Mouse (Mus musculus): ENCODE data around the gene Mrap.

Gene Mrap

GRCm38 (mm10) chr16:90753386-90753941 is 15.5 kb downstream of the Mrap start:
- no peak for DNase-seq (ENCODE audit: low read depth, low spot score)

GRCm38 (mm10) chr16:90759335-90759734 is 21.3 kb downstream of the Mrap start:
- DNase-seq (ENCODE audit: low read depth, low spot score), result no peak

- peak; percentile 77 for DNase-seq (ENCODE audit: low read depth, low spot score)
Observed at GRCm38 (mm10) chr16:90760515-90760914, 22.5 kb downstream of the Mrap start.

GRCm38 (mm10) chr16:90765195-90765877 is 27.3 kb downstream of the Mrap start:
- DNase-seq (ENCODE audit: low read depth, low spot score), result no peak

DNA sequence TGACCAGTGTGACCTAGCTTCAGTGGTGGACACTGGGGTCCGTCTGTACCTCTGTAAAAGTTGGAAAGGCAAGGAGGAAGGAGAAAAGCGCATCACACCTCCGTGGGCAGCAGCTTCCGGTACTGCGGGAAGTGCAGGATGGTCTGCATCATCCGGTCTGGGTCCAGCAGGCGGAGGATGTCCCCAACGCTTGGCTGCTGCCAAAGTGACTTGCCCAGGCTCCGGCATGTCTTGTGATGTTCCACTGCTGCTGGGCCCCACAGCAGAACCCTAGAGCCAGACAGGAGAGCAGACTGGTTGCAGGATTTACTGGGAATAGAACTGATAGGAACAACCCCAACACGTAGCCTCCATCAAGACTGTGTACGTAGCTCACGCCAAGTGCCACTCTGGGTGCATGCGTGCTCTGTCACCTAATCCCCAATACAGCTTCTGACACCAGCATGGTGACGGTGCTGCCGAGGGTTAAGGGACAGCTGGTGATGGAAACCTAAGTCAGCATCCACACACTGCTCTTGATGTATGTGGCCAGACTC is 29.0 kb downstream of the Mrap start:
- DNase-seq (ENCODE audit: low read depth, low spot score), result no peak

DNA sequence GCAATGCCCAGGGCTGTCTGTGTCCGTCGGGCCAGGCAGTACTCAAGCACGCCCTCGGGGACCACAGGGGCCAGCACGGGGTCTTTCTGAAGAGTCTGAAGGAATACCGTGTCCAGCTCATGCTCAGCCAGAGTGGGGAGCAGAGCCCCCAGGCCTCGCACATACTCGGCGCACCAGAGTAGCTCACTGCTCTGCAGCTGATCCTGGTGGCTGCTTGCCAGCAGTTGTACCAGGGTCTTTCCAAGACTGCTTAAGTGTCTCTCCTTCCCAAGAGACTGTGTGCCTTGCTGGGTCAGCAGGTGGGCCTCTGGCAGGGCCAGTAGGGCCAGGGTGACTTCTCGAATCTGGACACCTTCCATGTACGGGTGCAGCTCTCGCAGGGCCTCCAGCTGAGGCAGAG is 36.2 kb downstream of the Mrap start:
- no peak for DNase-seq (ENCODE audit: low read depth, low spot score)

DNA sequence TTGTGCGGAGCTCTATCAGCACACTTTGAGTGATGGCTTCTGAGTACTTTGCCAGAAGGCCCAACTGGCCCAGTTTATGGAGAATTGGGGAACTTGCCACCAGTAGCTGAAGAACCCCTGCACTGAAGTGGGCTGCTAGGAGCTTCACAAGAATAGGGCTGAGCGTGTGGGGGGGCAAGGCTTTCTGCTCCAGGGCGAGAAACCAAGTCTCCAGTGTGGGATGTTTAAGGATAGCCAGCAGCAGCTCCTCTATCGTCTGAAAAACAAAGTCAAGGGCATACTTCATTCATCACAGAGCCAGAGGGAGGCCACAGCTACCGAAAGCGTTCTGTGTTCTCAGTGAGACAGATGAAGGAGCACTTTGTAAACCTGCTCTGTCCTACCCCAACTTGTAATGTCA is 36.6 kb downstream of the Mrap start:
- DNase-seq (ENCODE audit: low read depth, low spot score), result no peak

GRCm38 (mm10) chr16:90775946-90776520 is 38.0 kb downstream of the Mrap start:
- DNase-seq (ENCODE audit: low read depth, low spot score), result no peak

DNA sequence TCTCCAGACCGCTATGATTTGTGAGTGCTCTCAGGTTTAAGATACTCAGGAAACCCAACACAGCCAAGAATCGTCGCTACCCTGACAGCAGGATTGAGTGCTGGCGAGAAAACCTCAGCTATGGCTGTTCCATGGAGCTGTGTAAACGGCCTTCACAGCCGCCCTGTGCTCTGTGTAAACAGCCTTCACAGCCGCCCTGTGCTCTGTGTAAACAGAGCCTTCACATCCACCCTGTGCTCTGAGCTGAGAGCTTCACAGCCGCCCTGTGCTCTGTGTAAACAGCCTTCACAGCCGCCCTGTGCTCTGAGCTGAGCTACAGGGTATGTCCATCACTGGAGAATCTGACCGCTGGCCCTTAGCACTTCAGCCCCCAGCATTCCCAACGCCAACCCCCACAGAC is 41.8 kb downstream of the Mrap start:
- no peak for DNase-seq (ENCODE audit: low read depth, low spot score)

DNA sequence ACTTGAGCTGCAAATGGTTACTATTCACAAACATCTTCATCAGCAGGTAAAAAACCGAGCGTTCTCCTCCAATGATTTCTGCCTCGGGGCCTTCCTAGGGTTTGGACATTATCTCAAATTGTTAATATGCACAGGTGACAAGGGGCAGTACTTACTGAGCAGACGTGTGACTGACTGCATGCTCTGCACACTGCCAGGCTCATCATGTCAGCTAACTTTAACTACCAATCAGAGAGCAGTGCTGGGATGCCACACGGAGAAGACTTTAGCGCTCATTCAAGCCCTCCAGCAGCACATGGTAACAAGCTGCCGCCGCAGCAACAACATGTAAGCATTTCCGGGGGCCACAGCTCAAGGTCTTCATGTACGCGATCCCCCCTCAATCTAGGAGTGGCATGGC is 45.3 kb downstream of the Mrap start:
- no peak for DNase-seq (ENCODE audit: low read depth, low spot score)

DNA sequence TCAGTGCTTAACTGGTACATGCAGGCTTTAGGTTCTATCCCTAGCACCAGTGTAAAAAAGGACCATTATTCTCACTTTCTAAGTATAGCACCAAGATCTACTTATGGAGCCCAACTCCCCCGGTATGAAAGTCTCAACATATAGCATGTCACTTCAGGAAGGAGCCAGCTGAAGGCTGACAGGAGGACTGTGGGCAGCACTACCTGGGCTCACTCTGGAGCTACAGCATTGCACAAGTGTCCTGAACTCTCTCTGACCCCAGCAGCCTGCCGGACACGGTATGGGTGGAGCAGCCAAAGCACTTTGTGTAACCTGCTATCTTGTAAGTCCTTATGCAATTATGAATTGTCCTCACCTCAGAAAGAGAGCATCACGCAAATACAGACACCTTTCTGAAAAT is 47.2 kb downstream of the Mrap start:
- DNase-seq (ENCODE audit: low read depth, low spot score), result no peak

DNA sequence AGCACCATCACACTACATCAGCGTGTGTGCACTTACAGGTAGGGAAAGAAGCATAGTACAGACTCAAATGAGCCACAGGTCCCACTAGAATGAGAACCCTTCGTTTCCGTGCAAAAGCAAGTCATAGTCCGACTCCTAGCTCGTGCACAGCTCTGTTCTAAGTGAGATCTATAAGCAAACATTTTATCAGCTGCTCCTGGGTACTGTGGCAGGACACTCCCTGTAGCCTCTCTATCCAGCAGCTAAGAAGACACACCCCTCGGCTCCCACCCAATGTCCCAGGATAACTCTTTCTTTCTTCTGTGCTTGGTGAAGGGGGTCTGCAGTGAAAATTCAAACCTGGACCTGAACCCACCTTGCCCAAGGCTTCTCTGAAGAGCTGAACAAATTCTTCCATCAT is 50.6 kb downstream of the Mrap start:
- DNase-seq (ENCODE audit: low read depth, low spot score), result no peak

GRCm38 (mm10) chr16:90790946-90791345 is 52.9 kb downstream of the Mrap start:
- DNase-seq (ENCODE audit: low read depth, low spot score), result no peak

- DNase-seq (ENCODE audit: low read depth, low spot score), result no peak
Observed at GRCm38 (mm10) chr16:90792066-90792465, 54.1 kb downstream of the Mrap start.

DNA sequence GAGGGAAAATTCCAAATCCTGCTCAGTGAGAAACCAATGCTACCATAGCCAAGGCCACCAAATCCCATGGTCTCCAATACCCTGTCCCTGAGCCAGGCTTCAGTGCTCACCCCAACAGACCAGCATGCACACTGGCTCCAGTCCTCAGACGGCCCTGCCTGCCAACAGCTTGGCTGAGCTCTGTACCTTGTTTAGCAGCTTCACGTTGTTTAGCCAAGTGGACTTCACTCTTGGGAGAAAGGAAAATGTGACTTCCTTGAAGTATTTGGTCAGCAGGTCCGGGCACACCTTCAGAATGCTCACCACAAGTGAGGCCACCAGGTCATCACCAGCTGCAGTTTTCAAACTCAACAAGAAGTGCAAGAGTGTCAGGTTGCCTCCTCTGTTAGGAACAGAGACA is 54.5 kb downstream of the Mrap start:
- no peak for DNase-seq (ENCODE audit: low read depth, low spot score)

DNA sequence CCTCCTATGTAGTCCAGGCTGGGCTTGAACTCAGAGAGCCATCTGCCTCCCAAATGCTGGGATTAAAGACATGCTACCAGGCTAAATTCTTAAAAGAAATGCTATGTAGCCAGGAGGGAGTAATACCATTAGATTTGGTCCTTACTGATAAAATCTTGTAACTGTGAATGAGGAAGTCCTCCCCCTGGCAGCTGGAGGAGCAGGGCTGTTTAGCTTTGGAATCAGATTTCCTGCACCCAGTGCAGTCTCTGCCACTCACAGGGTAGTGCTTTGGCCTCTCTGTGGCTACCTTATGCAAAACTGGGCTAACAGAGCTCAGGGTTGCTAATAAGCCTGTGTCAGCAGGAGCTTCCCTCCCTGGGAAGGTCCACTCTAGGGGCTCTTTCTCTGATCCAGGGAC is 56.7 kb downstream of the Mrap start:
- DNase-seq (ENCODE audit: low read depth, low spot score), result no peak

GRCm38 (mm10) chr16:90798446-90798845 is 60.4 kb downstream of the Mrap start:
- no peak for DNase-seq (ENCODE audit: low read depth, low spot score)

DNA sequence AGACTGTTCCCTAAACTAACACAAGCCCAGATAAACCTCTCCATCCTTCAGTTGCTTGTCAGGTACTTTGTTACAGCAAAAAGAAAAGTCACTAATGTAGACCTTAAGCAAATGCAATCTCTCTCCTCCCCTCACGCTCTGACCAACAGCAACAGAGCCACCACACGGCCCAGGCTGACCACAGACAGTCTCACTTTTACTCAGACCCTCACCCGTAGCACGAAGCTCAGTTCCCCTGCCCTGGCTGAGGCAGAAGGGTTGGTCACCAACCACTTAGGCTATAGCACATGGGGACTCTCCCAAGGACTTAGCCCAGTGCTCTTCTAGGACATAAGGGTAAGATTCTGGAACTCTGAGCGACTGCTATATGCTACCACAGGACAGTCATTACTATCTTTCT is 60.8 kb downstream of the Mrap start:
- no peak for DNase-seq (ENCODE audit: low read depth, low spot score)

Measured in c-Kit-negative CD71-positive TER-119-positive erythroid progenitor cells, embryonic 14.5 days (primary cell).